ENCODE assay signal across 8 mouse cellular contexts in the genomic region with DNA sequence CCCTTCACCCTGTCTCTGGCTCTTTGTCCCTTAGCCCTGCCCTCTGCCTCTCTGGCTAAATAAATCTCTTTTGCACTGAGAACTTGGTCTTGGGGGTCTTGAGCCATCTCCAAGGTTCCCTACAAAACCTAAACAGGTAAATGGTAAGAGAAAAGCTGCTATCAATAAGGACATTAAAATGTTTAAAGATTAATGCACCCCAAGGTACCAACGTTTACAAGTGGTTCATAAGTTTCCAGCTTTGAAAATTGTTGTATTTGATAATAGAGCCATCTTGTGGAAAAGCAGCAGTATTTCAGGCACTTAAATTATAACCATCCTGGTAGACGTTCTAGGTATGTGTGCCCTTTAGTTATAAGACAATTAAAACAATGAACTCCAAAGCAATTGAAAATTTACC. TPM values are rescaled to one million over a fixed set of nuclear protein-coding genes. Genes with fewer than 3 reads are reported as not detected.
DNase-seq lines count a peak whose midpoint lies in the region; ATAC-seq lines count a peak whose summit lies in the region.

No protein-coding gene starts in this region.

- H3K36me3 ChIP-seq in liver, embryonic 11.5 days (ENCODE audit: control insufficient read depth, insufficient read depth, low read length) = no peaks in the 10 kb centered on the region

- no peaks in the 10 kb centered on the region for H3K4me1 ChIP-seq in liver, embryonic 11.5 days (replicated peaks; ENCODE audit: control insufficient read depth, insufficient read depth, low read length)

- ATAC-seq in frontal cortex, adult (ENCODE audit: low TSS enrichment) = peak; percentile 50; the same call in 1 of the 2 replicates
- ATAC-seq in liver, embryonic 11.5 days (replicated peaks; ENCODE audit: low FRiP score) = no peak
- ATAC-seq in megakaryocyte progenitor cell, adult 5-6 weeks (replicated peaks; ENCODE audit: poor library complexity) = peak; percentile 83

- no peak overlapping the region for H3K4me3 ChIP-seq in liver, embryonic 11.5 days (ENCODE audit: low read depth, low read length)

- H3K4me2 ChIP-seq in liver, embryonic 11.5 days = no peak overlapping the region

- H3K27me3 ChIP-seq in liver, embryonic 11.5 days (replicated peaks; ENCODE audit: control insufficient read depth, insufficient read depth, low read length) = no peaks in the 10 kb centered on the region

- no peak for DNase-seq in frontal cortex, postnatal 10 days (ENCODE audit: low spot score in 2 of 2)
- peak; percentile 6 for DNase-seq in liver, embryonic 11.5 days (ENCODE audit: low spot score)
- no peak for DNase-seq in liver
- peak; percentile 51 for DNase-seq in Muller cell, postnatal 12 days (ENCODE audit: inconsistent ontology term)
- no peak for DNase-seq in right cerebral cortex, postnatal 14 days
- DNase-seq in thymus, postnatal 36 days = no peak

- WGBS in liver, embryonic 11.5 days = 10% methylated on average over 2 of the region's 2 CpGs

- no peak overlapping the region for H3K27ac ChIP-seq in liver, embryonic 11.5 days (ENCODE audit: low read depth, low read length)

- no peak overlapping the region for H3K9ac ChIP-seq in liver, embryonic 11.5 days (ENCODE audit: low read depth, low read length)

- H3K9me3 ChIP-seq in liver, embryonic 11.5 days (ENCODE audit: control insufficient read depth, low read length) = no peaks in the 10 kb centered on the region

RNA-seq across cellular contexts. Expression of gene Gpr135, which starts 23.4 kb away (rescaled TPM):
- polyA plus RNA-seq in liver, embryonic 11.5 days (2014; fragmentation: Nextera tagmentation; extraction: Ambion mirVana) = 0.31 and 0.33 TPM in 2 replicates
- 0.32 TPM in 1 of 2 replicates, not detected in the other for total RNA-seq in megakaryocyte progenitor cell, adult 5-6 weeks (2015)
- total RNA-seq in megakaryocyte progenitor cell, adult 5-6 weeks (2017) = 0.07 TPM in 1 of 2 replicates, not detected in the other

RNA-seq across cellular contexts. Expression of gene L3hypdh, which starts 37.7 kb away (rescaled TPM):
- 8.0 and 8.9 TPM in 2 replicates for polyA plus RNA-seq in liver, embryonic 11.5 days (2014; fragmentation: Nextera tagmentation; extraction: Ambion mirVana)
- total RNA-seq in megakaryocyte progenitor cell, adult 5-6 weeks (2015) = 0.42 and 1.8 TPM in 2 replicates
- total RNA-seq in megakaryocyte progenitor cell, adult 5-6 weeks (2017) = 0.84 and 1.7 TPM in 2 replicates

RNA-seq across cellular contexts. Expression of gene Jkamp, which starts 37.9 kb away (rescaled TPM):
- polyA plus RNA-seq in liver, embryonic 11.5 days (2014; fragmentation: Nextera tagmentation; extraction: Ambion mirVana) = 31.1 and 35.4 TPM in 2 replicates
- total RNA-seq in megakaryocyte progenitor cell, adult 5-6 weeks (2015) = 33.8 and 41.6 TPM in 2 replicates
- total RNA-seq in megakaryocyte progenitor cell, adult 5-6 weeks (2017) = 17.0 and 23.6 TPM in 2 replicates

Comparison
In these comparisons a context has a peak if more than half of its experiments do, and no peak if none do; other contexts are left out.
1. DNase-seq: peak in liver, embryonic 11.5 days (single experiment) and Muller cell, postnatal 12 days (single experiment); none in frontal cortex, postnatal 10 days (0 of 2), liver (single experiment), right cerebral cortex, postnatal 14 days (single experiment) and thymus, postnatal 36 days (0 of 2).